Mouse (Mus musculus): ENCODE data around the gene Xrra1.
"Not testable (repeated sequence)": the region's sequence is repeated elsewhere in the genome, so short reads cannot be mapped to it uniquely, and the experiment has no call there.

Xrra1 gene

GRCm38 (mm10) chr7:99893967-99894366 is 35.1 kb downstream of the Xrra1 start:
- DNase-seq (ENCODE audit: low read depth, low spot score): no peak

GRCm38 (mm10) chr7:99894478-99894877 is 35.6 kb downstream of the Xrra1 start:
- DNase-seq (ENCODE audit: low read depth, low spot score): no peak

- no peak for DNase-seq (ENCODE audit: low read depth, low spot score)
These were observed 38.0 kb downstream of the Xrra1 start for GRCm38 (mm10) chr7:99896905-99897304.

- DNase-seq (ENCODE audit: low read depth, low spot score): no peak
These were observed 43.3 kb downstream of the Xrra1 start for GRCm38 (mm10) chr7:99902208-99902607.

- no peak for DNase-seq (ENCODE audit: low read depth, low spot score)
These were observed 44.2 kb downstream of the Xrra1 start for GRCm38 (mm10) chr7:99902918-99903665.

GRCm38 (mm10) chr7:99904421-99905005 is 45.6 kb downstream of the Xrra1 start:
- DNase-seq (ENCODE audit: low read depth, low spot score): no peak

GRCm38 (mm10) chr7:99906346-99906745 is 47.4 kb downstream of the Xrra1 start:
- no peak for DNase-seq (ENCODE audit: low read depth, low spot score)

- DNase-seq (ENCODE audit: low read depth, low spot score): no peak
These were observed 48.5 kb downstream of the Xrra1 start for GRCm38 (mm10) chr7:99907463-99907862.

GRCm38 (mm10) chr7:99911038-99911437 is 52.1 kb downstream of the Xrra1 start:
- no peak for DNase-seq (ENCODE audit: low read depth, low spot score)

GRCm38 (mm10) chr7:99914316-99914715 is 55.4 kb downstream of the Xrra1 start:
- no peak for DNase-seq (ENCODE audit: low read depth, low spot score)

- no peak for DNase-seq (ENCODE audit: low read depth, low spot score)
These were observed 56.6 kb downstream of the Xrra1 start for GRCm38 (mm10) chr7:99915511-99915910.

- DNase-seq (ENCODE audit: low read depth, low spot score): peak; percentile 76
These were observed 57.9 kb downstream of the Xrra1 start for GRCm38 (mm10) chr7:99916741-99917319.

- no peak for DNase-seq (ENCODE audit: low read depth, low spot score)
These were observed 58.5 kb downstream of the Xrra1 start for GRCm38 (mm10) chr7:99917320-99917844.

- DNase-seq (ENCODE audit: low read depth, low spot score): no peak
These were observed 60.2 kb downstream of the Xrra1 start for GRCm38 (mm10) chr7:99919164-99919563.

GRCm38 (mm10) chr7:99919971-99920370 is 61.1 kb downstream of the Xrra1 start:
- DNase-seq (ENCODE audit: low read depth, low spot score): no peak

GRCm38 (mm10) chr7:99920416-99920815 is 61.5 kb downstream of the Xrra1 start:
- no peak for DNase-seq (ENCODE audit: low read depth, low spot score)

GRCm38 (mm10) chr7:99926916-99927714 is 68.2 kb downstream of the Xrra1 start:
- DNase-seq (ENCODE audit: low read depth, low spot score): peak; percentile 49

- DNase-seq (ENCODE audit: low read depth, low spot score): no peak
These were observed 76.8 kb downstream of the Xrra1 start for GRCm38 (mm10) chr7:99935758-99936157.

- no peak for DNase-seq (ENCODE audit: low read depth, low spot score)
These were observed 81.8 kb downstream of the Xrra1 start for GRCm38 (mm10) chr7:99940669-99941068.

- no peak for DNase-seq (ENCODE audit: low read depth, low spot score)
These were observed 85.6 kb downstream of the Xrra1 start for GRCm38 (mm10) chr7:99944520-99944919.

- DNase-seq (ENCODE audit: low read depth, low spot score): not testable (repeated sequence)
These were observed 86.1 kb downstream of the Xrra1 start for GRCm38 (mm10) chr7:99945012-99945411.

- DNase-seq (ENCODE audit: low read depth, low spot score): peak; percentile 66
These were observed 87.0 kb downstream of the Xrra1 start for GRCm38 (mm10) chr7:99945939-99946338.
